ENCODE assay signal across 15 mouse cellular contexts in the genomic region with DNA sequence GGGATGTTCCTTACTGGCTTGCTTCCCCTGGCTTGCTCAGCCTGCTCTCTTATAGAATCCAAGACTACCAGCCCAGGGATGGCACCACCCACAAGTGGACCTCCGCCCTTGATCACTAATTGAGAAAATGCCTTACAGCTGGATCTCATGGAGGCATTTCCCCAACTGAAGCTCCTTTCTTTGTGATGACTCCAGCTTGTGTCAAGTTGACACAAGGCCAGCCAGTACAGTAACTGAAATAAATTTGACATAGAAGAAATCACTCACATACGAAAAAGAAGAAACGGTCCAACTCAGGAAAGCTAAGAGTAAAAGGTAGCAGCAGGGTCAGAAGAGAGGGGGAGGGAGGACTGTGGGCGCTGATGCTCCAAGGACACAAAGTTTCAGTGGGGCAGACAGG. TPM values are rescaled to one million over a fixed set of nuclear protein-coding genes. Genes with fewer than 3 reads are reported as not detected.
DNase-seq lines count a peak whose midpoint lies in the region; TF ChIP-seq lines count a peak whose summit lies in the region.
"Not testable (repeated sequence)": the region's sequence is repeated elsewhere in the genome, so short reads cannot be mapped to it uniquely, and the experiment has no call there.
"Had no signal": no experiment of that assay in that cellular context is flagged by ENCODE, and none has a peak within 500 bp of the region (broad histone marks: within the 10 kb centered on the region; RNA-seq: fewer than 3 reads in every experiment).

No protein-coding gene starts in this region.

- peak; percentile 55 for DNase-seq in NIH3T3 (ENCODE audit: low read depth)
- not testable (repeated sequence) for DNase-seq in embryonic facial prominence, embryonic 10.5 days (ENCODE audit: low spot score)
- peak in 1 of 2 experiments; percentile 3 for DNase-seq in layer of hippocampus, adult 2 months (ENCODE audit: low spot score in 2 of 2)

- H3K4me3 ChIP-seq in embryonic facial prominence, embryonic 10.5 days; embryonic fibroblast, embryonic 13.5 days (ENCODE audit: insufficient read depth, low read length); layer of hippocampus, adult 2 months: not testable (repeated sequence)

- not testable (repeated sequence) for TF ChIP-seq POLR2A in embryonic fibroblast, embryonic 13.5 days (IDR thresholded peaks at IDR 0.05; ENCODE audit: low read depth, low read length)

- WGBS in embryonic facial prominence, embryonic 10.5 days, result 25% methylated on average over 4 of the region's 4 CpGs

- not testable (repeated sequence) for TF ChIP-seq CTCF in embryonic fibroblast, embryonic 13.5 days (IDR thresholded peaks at IDR 0.05; ENCODE audit: borderline replicate concordance, insufficient read depth, low read length); layer of hippocampus, adult 2 months (conservative IDR thresholded peaks at IDR 0.05)

- peaks cover 10% of the 10 kb centered on the region for H3K4me1 ChIP-seq in embryonic facial prominence, embryonic 10.5 days
- not testable (repeated sequence) for H3K4me1 ChIP-seq in embryonic fibroblast, embryonic 13.5 days (ENCODE audit: control insufficient read depth, insufficient read depth, low read length)

- H3K27me3 ChIP-seq in embryonic facial prominence, embryonic 10.5 days (replicated peaks; ENCODE audit: low read depth, poor library complexity, severe bottlenecking), result not testable (repeated sequence)

- not testable (repeated sequence) for H3K9me3 ChIP-seq in embryonic facial prominence, embryonic 10.5 days

- H3K36me3 ChIP-seq in embryonic facial prominence, embryonic 10.5 days (replicated peaks), result not testable (repeated sequence)

- H3K27ac ChIP-seq in embryonic facial prominence, embryonic 10.5 days (replicated peaks), result peak overlapping the region; percentile 44
- H3K27ac ChIP-seq in embryonic fibroblast, embryonic 13.5 days (ENCODE audit: insufficient read depth, low read length), result peak overlapping the region; percentile 5; the same call in 1 of the 2 replicates
- peak overlapping the region; percentile 32; the same call in 1 of the 2 replicates for H3K27ac ChIP-seq in layer of hippocampus, adult 2 months

RNA-seq across cellular contexts. Expression of gene Myadm, which starts 12.1 kb away (rescaled TPM):
- 27.5 and 28.2 TPM in 2 replicates for polyA plus RNA-seq in embryonic facial prominence, embryonic 10.5 days (2016; fragmentation: Nextera tagmentation; extraction: Ambion mirVana)
- polyA plus RNA-seq in embryonic fibroblast, embryonic 13.5 days (2011; ENCODE audit: insufficient read length, low read depth, missing spikeins), result 469 and 684 TPM in 2 replicates
- 10 to 100 TPM; 52.5 to 60.1 TPM for total RNA-seq in layer of hippocampus, adult 2 months (2021)
- polyA plus RNA-seq: erythroblast, embryonic 14.5 days; G1E had no signal

RNA-seq across cellular contexts. Expression of gene Prkcg, which starts 12.2 kb away (rescaled TPM):
- polyA plus RNA-seq in embryonic facial prominence, embryonic 10.5 days (2016; fragmentation: Nextera tagmentation; extraction: Ambion mirVana), result 0.36 and 0.44 TPM in 2 replicates
- 0.60 and 0.89 TPM in 2 replicates for polyA plus RNA-seq in embryonic fibroblast, embryonic 13.5 days (2011; ENCODE audit: insufficient read length, low read depth, missing spikeins)
- total RNA-seq in layer of hippocampus, adult 2 months (2021), result 100 to 1,000 TPM; 518 to 547 TPM
- polyA plus RNA-seq: erythroblast, embryonic 14.5 days; G1E had no signal

RNA-seq across cellular contexts. Expression of gene Nlrp12, which starts 27.2 kb away (rescaled TPM):
- polyA plus RNA-seq in embryonic facial prominence, embryonic 10.5 days (2016; fragmentation: Nextera tagmentation; extraction: Ambion mirVana), result 0.02 TPM in 1 of 2 replicates, not detected in the other
- not detected in 2 replicates for polyA plus RNA-seq in embryonic fibroblast, embryonic 13.5 days (2011; ENCODE audit: insufficient read length, low read depth, missing spikeins)
- total RNA-seq in layer of hippocampus, adult 2 months (2021), result not detected
- total RNA-seq: adrenal gland, adult 2 months; adrenal gland, postnatal 25 days had no signal
- polyA plus RNA-seq: brain, embryonic 14.5 days; cerebellum, adult 2 months; embryonic facial prominence, embryonic 11.5 days; erythroblast, embryonic 14.5 days; forebrain, embryonic 10.5 days; forebrain, embryonic 12.5 days; forebrain, embryonic 14.5 days; forebrain, embryonic 16.5 days; G1E had no signal

RNA-seq across cellular contexts. Expression of gene Cacng7, which starts 56.0 kb away (rescaled TPM):
- polyA plus RNA-seq in embryonic facial prominence, embryonic 10.5 days (2016; fragmentation: Nextera tagmentation; extraction: Ambion mirVana), result 1.2 and 1.9 TPM in 2 replicates
- 62.4 and 63.7 TPM in 2 replicates for polyA plus RNA-seq in embryonic fibroblast, embryonic 13.5 days (2011; ENCODE audit: insufficient read length, low read depth, missing spikeins)
- total RNA-seq in layer of hippocampus, adult 2 months (2021), result 100 to 1,000 TPM; 128 to 138 TPM
- polyA plus RNA-seq: erythroblast, embryonic 14.5 days; G1E had no signal

Comparison
In these comparisons a context has a peak if more than half of its experiments do, and no peak if none do; other contexts are left out.
1. RNA of gene Myadm, which starts 12.1 kb away (polyA plus RNA-seq): 469 to 684 TPM in embryonic fibroblast, embryonic 13.5 days; 27.5 to 28.2 TPM in embryonic facial prominence, embryonic 10.5 days; every median in the first group is over 10 times any median in the second.
2. Peak in every context shown above with its lines, with median percentiles within 50 percentile points of each other: H3K27ac ChIP-seq.